Comparison of ENCODE assay signal across 8 mouse cellular contexts in genomic region chr3:95740406-95740805, GRCm38 (mm10). TPM values are rescaled to one million over a fixed set of nuclear protein-coding genes. Genes with fewer than 3 reads are reported as not detected.
DNase-seq lines count a peak whose midpoint lies in the region; ATAC-seq and TF ChIP-seq lines count a peak whose summit lies in the region.

No protein-coding gene starts in this region.

- H3K27ac ChIP-seq in heart, adult 2 months: peak overlapping the region; percentile 61
- H3K27ac ChIP-seq in kidney, postnatal 0 days: peak overlapping the region; percentile 82
- H3K27ac ChIP-seq in macrophage: peak overlapping the region; percentile 67

- H3K79me2 ChIP-seq in heart, adult 2 months (replicated peaks; ENCODE audit: control insufficient read depth, insufficient read depth, low read length): no peaks in the 10 kb centered on the region
- no peaks in the 10 kb centered on the region for H3K79me2 ChIP-seq in macrophage (ENCODE audit: inconsistent target)

- H3K4me3 ChIP-seq in lung, adult 2 months (replicated peaks; ENCODE audit: extremely low read depth, low read depth, low read length): no peak overlapping the region
- peak overlapping the region; percentile 25; the same call in 1 of the 2 replicates for H3K4me3 ChIP-seq in heart, adult 2 months
- no peak overlapping the region for H3K4me3 ChIP-seq in kidney, postnatal 0 days (replicated peaks; ENCODE audit: low read depth, low read length)
- no peak overlapping the region for H3K4me3 ChIP-seq in macrophage (ENCODE audit: inconsistent target)

- peaks cover 18% of the 10 kb centered on the region for H3K4me1 ChIP-seq in lung, adult 2 months (ENCODE audit: control insufficient read depth, insufficient read depth, low read length)
- H3K4me1 ChIP-seq in heart, adult 2 months (ENCODE audit: control insufficient read depth, insufficient read depth, low read length): peaks cover 10% of the 10 kb centered on the region
- peaks cover 13% of the 10 kb centered on the region; the same call in 1 of the 2 replicates for H3K4me1 ChIP-seq in kidney, postnatal 0 days (replicated peaks; ENCODE audit: insufficient read depth, low read length)

- no peaks in the 10 kb centered on the region for H3K36me3 ChIP-seq in heart, adult 2 months (ENCODE audit: control insufficient read depth, insufficient read depth, low read length)
- peaks cover 24% of the 10 kb centered on the region; the same call in 1 of the 2 replicates for H3K36me3 ChIP-seq in kidney, postnatal 0 days (ENCODE audit: insufficient read depth, low read length)
- H3K36me3 ChIP-seq in macrophage (ENCODE audit: inconsistent target): peaks cover 30% of the 10 kb centered on the region

- H3K9ac ChIP-seq in heart, adult 2 months (ENCODE audit: low read depth, low read length): 0 out of 2 replicates have a peak overlapping the region, but pooled peaks have one; percentile 26
- no peak overlapping the region for H3K9ac ChIP-seq in kidney, postnatal 0 days (ENCODE audit: low read depth, low read length)

- TF ChIP-seq CTCF in lung, adult 2 months (IDR thresholded peaks at IDR 0.05; ENCODE audit: insufficient read depth, low read length): no peak
- TF ChIP-seq CTCF in heart, adult 2 months (IDR thresholded peaks at IDR 0.05): no peak
- TF ChIP-seq CTCF in kidney, postnatal 0 days (IDR thresholded peaks at IDR 0.05; ENCODE audit: low read depth): no peak

- no peaks in the 10 kb centered on the region for H3K27me3 ChIP-seq in heart, adult 2 months (ENCODE audit: control insufficient read depth, insufficient read depth, low read length)
- no peaks in the 10 kb centered on the region for H3K27me3 ChIP-seq in kidney, postnatal 0 days (ENCODE audit: insufficient read depth, low read length)

- H3K9me3 ChIP-seq in kidney, postnatal 0 days (replicated peaks; ENCODE audit: low read length): no peaks in the 10 kb centered on the region

- TF ChIP-seq POLR2A in lung, adult 2 months (IDR thresholded peaks at IDR 0.05; ENCODE audit: borderline replicate concordance, extremely low read depth, low read depth, low read length): no peak
- peak; percentile 54; the same call in 1 of the 2 replicates for TF ChIP-seq POLR2A in heart, adult 2 months (IDR thresholded peaks at IDR 0.05; ENCODE audit: insufficient read depth, low read depth, low read length)

- WGBS in lung, adult 2 months: 29% methylated on average over 8 of the region's 8 CpGs
- 19% methylated on average over 8 of the region's 8 CpGs for WGBS in heart, adult 2 months
- WGBS in kidney, postnatal 0 days: 57% methylated on average over 8 of the region's 8 CpGs
- 35% methylated on average over 8 of the region's 8 CpGs for WGBS in macrophage (ENCODE audit: missing documents)

- 0 out of 2 replicates have a peak, but pooled peaks have one; percentile 17 for TF ChIP-seq EP300 in heart, adult 2 months (IDR thresholded peaks at IDR 0.05; ENCODE audit: insufficient read depth, low read depth, low read length)

- peak; percentile 56 to 62 for DNase-seq in lung, adult 18-20 months
- no peak for DNase-seq in lung, adult 2 months
- DNase-seq in heart, adult 2 months: peak; percentile 62 to 76
- DNase-seq in kidney, postnatal 0 days (ENCODE audit: low spot score): peak; percentile 91
- DNase-seq in frontal cortex, postnatal 14 days (ENCODE audit: low spot score in 2 of 2): no peak
- no peak for DNase-seq in right cerebral cortex, adult 2 months (ENCODE audit: low spot score in 2 of 2)
- no peak for DNase-seq in cerebellum, adult 9-11 months

- intact Hi-C loops in heart, adult 2 months (cut with DNase I): no loop called here

- H3K4me2 ChIP-seq in kidney, postnatal 0 days (ENCODE audit: low read length): no peak overlapping the region

- ATAC-seq in kidney, postnatal 0 days (replicated peaks; ENCODE audit: low FRiP score, low read depth): peak; percentile 62

RNA-seq across cellular contexts. Expression of gene Ecm1, which starts 1.0 kb away (rescaled TPM):
- 465 and 807 TPM in 2 replicates for polyA plus RNA-seq in lung, adult 2 months (2012; rRNA removed)
- total RNA-seq in heart, adult 2 months (2021): 10 to 100 TPM; 54.4 to 61.9 TPM
- polyA plus RNA-seq in heart, adult 2 months (2012; rRNA removed): 173 and 200 TPM in 2 replicates
- 173 and 178 TPM in 2 replicates for polyA plus RNA-seq in kidney, postnatal 0 days (2015; fragmentation: Nextera tagmentation; extraction: Ambion mirVana)
- total RNA-seq in macrophage (2018; cell fraction: chromatin; rRNA removed): 10 to 100 TPM in 24 of 26 experiments, 1 to 10 TPM in 2; 4.3 to 76.9 (median 28.8) TPM
- total RNA-seq in macrophage (2018; cell fraction: cytosol; rRNA removed): 100 to 1,000 TPM in 4 of 26 experiments, 10 to 100 TPM in 22; 46.0 to 119 (median 71.5) TPM
- 100 to 1,000 TPM in 9 of 26 experiments, 10 to 100 TPM in 17; 51.3 to 143 (median 78.9) TPM for total RNA-seq in macrophage (2018; cell fraction: nucleus; rRNA removed)
- polyA plus RNA-seq in macrophage (2018): 105 to 185 TPM (median 109 TPM) in 3 replicates

RNA-seq across cellular contexts. Expression of gene Tars2, which starts 19.6 kb away (rescaled TPM):
- polyA plus RNA-seq in lung, adult 2 months (2012; rRNA removed): 21.6 and 25.7 TPM in 2 replicates
- 10 to 100 TPM; 42.1 to 45.3 TPM for total RNA-seq in heart, adult 2 months (2021)
- polyA plus RNA-seq in heart, adult 2 months (2012; rRNA removed): 31.3 and 54.4 TPM in 2 replicates
- 28.7 and 34.7 TPM in 2 replicates for polyA plus RNA-seq in kidney, postnatal 0 days (2015; fragmentation: Nextera tagmentation; extraction: Ambion mirVana)
- 100 to 1,000 TPM in 6 of 26 experiments, 10 to 100 TPM in 20; 13.8 to 146 (median 63.3) TPM for total RNA-seq in macrophage (2018; cell fraction: chromatin; rRNA removed)
- 10 to 100 TPM in 25 of 26 experiments, 1 to 10 TPM in 1; 9.9 to 20.7 (median 16.6) TPM for total RNA-seq in macrophage (2018; cell fraction: cytosol; rRNA removed)
- 10 to 100 TPM in 23 of 26 experiments, 1 to 10 TPM in 3; 8.6 to 71.6 (median 28.5) TPM for total RNA-seq in macrophage (2018; cell fraction: nucleus; rRNA removed)
- 16.5 to 26.6 TPM (median 17.3 TPM) in 3 replicates for polyA plus RNA-seq in macrophage (2018)

RNA-seq across cellular contexts. Expression of gene Adamtsl4, which starts 52.7 kb away (rescaled TPM):
- polyA plus RNA-seq in lung, adult 2 months (2012; rRNA removed): 51.3 and 52.3 TPM in 2 replicates
- total RNA-seq in heart, adult 2 months (2021): 10 to 100 TPM; 39.2 to 51.4 TPM
- 36.2 and 46.2 TPM in 2 replicates for polyA plus RNA-seq in heart, adult 2 months (2012; rRNA removed)
- 3.6 TPM in 2 replicates for polyA plus RNA-seq in kidney, postnatal 0 days (2015; fragmentation: Nextera tagmentation; extraction: Ambion mirVana)
- 1 to 10 TPM in 21 of 26 experiments, under 1 TPM in 5; 0.40 to 8.2 (median 3.2) TPM for total RNA-seq in macrophage (2018; cell fraction: chromatin; rRNA removed)
- 1 to 10 TPM in 13 of 26 experiments, under 1 TPM in 13; 0.22 to 4.1 (median 1.2) TPM for total RNA-seq in macrophage (2018; cell fraction: cytosol; rRNA removed)
- total RNA-seq in macrophage (2018; cell fraction: nucleus; rRNA removed): 1 to 10 TPM in 21 of 26 experiments, under 1 TPM in 5; 0.21 to 9.6 (median 2.3) TPM
- 0.38 to 3.1 TPM (median 1.9 TPM) in 3 replicates for polyA plus RNA-seq in macrophage (2018)

Comparison
In these comparisons a context has a peak if more than half of its experiments do, and no peak if none do; other contexts are left out.
1. DNase-seq: peak in lung, adult 18-20 months (2 of 2), heart, adult 2 months (2 of 2) and kidney, postnatal 0 days (single experiment); none in lung, adult 2 months (single experiment), frontal cortex, postnatal 14 days (0 of 2), right cerebral cortex, adult 2 months (0 of 2) and cerebellum, adult 9-11 months (single experiment).
2. Peak in every context shown above with its lines, with median percentiles within 50 percentile points of each other: H3K27ac ChIP-seq.